Comparison of ENCODE assay signal across 26 mouse cellular contexts in genomic region chr5:17842111-17842729, GRCm38 (mm10). TPM values are rescaled to one million over a fixed set of nuclear protein-coding genes. Genes with fewer than 3 reads are reported as not detected.
DNase-seq lines count a peak whose midpoint lies in the region; ATAC-seq and TF ChIP-seq lines count a peak whose summit lies in the region.
"Had no signal": no experiment of that assay in that cellular context is flagged by ENCODE, and none has a peak within 500 bp of the region (broad histone marks: within the 10 kb centered on the region; RNA-seq: fewer than 3 reads in every experiment).

No protein-coding gene starts in this region.

- H3K27ac ChIP-seq in lung, embryonic 14.5 days (ENCODE audit: low read depth), result no peak overlapping the region
- peak overlapping the region; percentile 83 for H3K27ac ChIP-seq in bone marrow macrophage, adult 2 months (ENCODE audit: insufficient read depth, low read depth, low read length)
- H3K27ac ChIP-seq: embryonic facial prominence, embryonic 15.5 days; hindbrain, embryonic 10.5 days; hindbrain, postnatal 0 days; layer of hippocampus, adult 2 months; midbrain, embryonic 15.5 days; stomach, postnatal 0 days had no signal

- H3K9me3 ChIP-seq in lung, embryonic 14.5 days (ENCODE audit: low read depth, low read length), result no peaks in the 10 kb centered on the region
- H3K9me3 ChIP-seq: embryonic facial prominence, embryonic 15.5 days; G1E; heart, embryonic 15.5 days; hindbrain, embryonic 10.5 days; midbrain, embryonic 15.5 days had no signal

- no peaks in the 10 kb centered on the region for H3K4me1 ChIP-seq in lung, embryonic 14.5 days (ENCODE audit: insufficient read depth)
- H3K4me1 ChIP-seq in bone marrow macrophage, adult 2 months (ENCODE audit: control insufficient read depth, insufficient read depth, low read length), result peaks cover 37% of the 10 kb centered on the region
- H3K4me1 ChIP-seq: embryonic facial prominence, embryonic 15.5 days; hindbrain, embryonic 10.5 days; midbrain, embryonic 15.5 days had no signal

- H3K4me2 ChIP-seq in lung, embryonic 14.5 days, result no peak overlapping the region
- H3K4me2 ChIP-seq: embryonic facial prominence, embryonic 15.5 days; heart, embryonic 15.5 days; midbrain, embryonic 15.5 days had no signal

- H3K9ac ChIP-seq in lung, embryonic 14.5 days, result no peak overlapping the region
- H3K9ac ChIP-seq: embryonic facial prominence, embryonic 15.5 days; heart, embryonic 15.5 days; midbrain, embryonic 15.5 days had no signal

- TF ChIP-seq CTCF in lung, embryonic 14.5 days (IDR thresholded peaks at IDR 0.05; ENCODE audit: low read depth), result no peak
- TF ChIP-seq CTCF in bone marrow macrophage, adult 2 months (IDR thresholded peaks at IDR 0.05; ENCODE audit: low read depth, low read length), result no peak

- no peaks in the 10 kb centered on the region for H3K36me3 ChIP-seq in lung, embryonic 14.5 days (ENCODE audit: insufficient read depth)
- H3K36me3 ChIP-seq: embryonic facial prominence, embryonic 15.5 days; G1E; heart, embryonic 15.5 days; hindbrain, embryonic 10.5 days; midbrain, embryonic 15.5 days had no signal

- H3K27me3 ChIP-seq in lung, embryonic 14.5 days (ENCODE audit: insufficient read depth, low read length), result no peaks in the 10 kb centered on the region
- H3K27me3 ChIP-seq: embryonic facial prominence, embryonic 15.5 days; heart, embryonic 15.5 days; midbrain, embryonic 15.5 days had no signal

- H3K4me3 ChIP-seq in lung, embryonic 14.5 days (ENCODE audit: low read depth, low read length), result no peak overlapping the region
- H3K4me3 ChIP-seq in bone marrow macrophage, adult 2 months (ENCODE audit: insufficient read depth, low read length), result 0 out of 2 replicates have a peak overlapping the region, but pooled peaks have one; percentile 20
- H3K4me3 ChIP-seq: embryonic facial prominence, embryonic 15.5 days; heart, embryonic 15.5 days; hindbrain, embryonic 10.5 days; layer of hippocampus, adult 2 months; midbrain, embryonic 15.5 days; myocyte had no signal

- TF ChIP-seq POLR2A in bone marrow macrophage, adult 2 months (IDR thresholded peaks at IDR 0.05; ENCODE audit: borderline replicate concordance, low read depth, low read length), result no peak

- peak; percentile 16 for DNase-seq in lung, embryonic 14.5 days
- DNase-seq in lung, adult 18-20 months, result no peak
- DNase-seq in thymus, postnatal 14 days, result no peak
- DNase-seq in layer of hippocampus, postnatal 14 days (ENCODE audit: low spot score in 2 of 2), result no peak
- DNase-seq: adrenal gland, adult 2 months; cerebellum, adult 9-10 months; gastrocnemius, postnatal 25 days; kidney, adult 9 months; kidney, postnatal 14 days; layer of hippocampus, postnatal 36 days; thymus, adult 2 months had no signal

- WGBS in lung, embryonic 14.5 days, result 65% methylated on average over 7 of the region's 7 CpGs

- no peak for ATAC-seq in lung, embryonic 14.5 days (ENCODE audit: insufficient read depth)
- peak; percentile 47 to 59; a peak in 3 of 4 replicates for ATAC-seq in hematopoietic stem cell, adult 5-6 weeks (replicated peaks in 1 of 2; ENCODE audit: insufficient read depth in 1 of 2, low FRiP score in 2 of 2, low TSS enrichment in 1 of 2, low read depth in 1 of 2, poor library complexity in 2 of 2, severe bottlenecking in 2 of 2)
- peak; percentile 57; the same call in 1 of the 2 replicates for ATAC-seq in neutrophil, adult 5-6 weeks (ENCODE audit: extremely low read depth, insufficient number of reproducible peaks, low FRiP score, poor library complexity, severe bottlenecking)
- ATAC-seq: forebrain, embryonic 16.5 days; hindbrain, postnatal 0 days; intestine, embryonic 16.5 days; midbrain, embryonic 15.5 days; Patski had no signal

RNA-seq across cellular contexts. Expression of gene Cd36, which starts 46.4 kb away (rescaled TPM):
- 7.6 and 9.7 TPM in 2 replicates for polyA plus RNA-seq in lung, embryonic 14.5 days (2014; fragmentation: Nextera tagmentation; extraction: Ambion mirVana)
- 390 and 451 TPM in 2 replicates for polyA plus RNA-seq in bone marrow macrophage, adult 2 months (2012; ENCODE audit: insufficient read depth, insufficient read length, missing spikeins)
- total RNA-seq in hematopoietic stem cell, adult 5-6 weeks (2017), result 2.2 and 3.9 TPM in 2 replicates
- 18.3 and 21.4 TPM in 2 replicates for total RNA-seq in neutrophil, adult 5-6 weeks (2017)
- total RNA-seq in layer of hippocampus, postnatal 14 days (2021), result 1 to 10 TPM; 1.3 to 1.6 TPM
- polyA plus RNA-seq: G1E had no signal
